Mouse (Mus musculus) lung, adult 18-20 months (tissue): ENCODE results near the gene Capns1.
A peak's percentile ranks its signal among the peaks of the same experiment; 100 is the strongest.

Experiments
- DNase-seq, 2 experiments: peaks; one replicate each; pipeline ENCODE4 v3.0.0; 2022; ENCODE audit warnings: mixed read lengths in 2 of 2

The Capns1 gene

GRCm38 (mm10) chr7:30170283-30170951 lies 28.2 kb downstream of the Capns1 start:
- DNase-seq, result no peak

DNA sequence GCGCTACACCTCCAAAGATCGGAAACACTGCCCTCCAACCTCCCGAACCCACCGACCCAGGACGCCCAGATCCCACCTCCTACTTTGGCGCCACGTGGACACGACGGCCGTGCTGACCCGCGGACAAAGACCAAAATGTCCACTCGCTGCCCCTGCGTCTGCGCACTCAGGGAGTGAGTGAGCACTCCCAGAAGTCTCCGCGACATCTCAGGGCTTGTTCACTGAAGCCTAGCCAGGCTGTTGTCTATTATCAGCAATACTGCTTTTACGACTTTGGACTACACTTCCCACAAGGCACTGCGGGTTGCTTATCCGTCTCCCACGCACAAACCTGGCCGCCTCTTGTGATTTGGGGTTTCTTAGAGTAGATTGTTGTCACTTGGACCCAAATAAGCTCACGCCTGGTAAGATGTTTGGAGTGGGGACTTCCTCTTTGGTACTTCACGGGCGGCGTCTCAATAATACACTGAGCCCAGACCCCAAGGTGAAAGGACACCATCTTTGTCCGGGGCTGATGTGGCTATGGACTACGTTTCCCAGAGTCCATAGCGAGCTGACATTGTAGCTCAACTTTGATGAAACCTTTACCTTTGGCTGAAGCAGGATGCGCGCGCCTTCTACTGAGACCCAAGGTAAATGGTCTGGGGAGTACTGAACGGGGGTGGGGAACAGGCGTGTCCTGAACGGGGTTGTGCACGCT lies 28.9 kb downstream of the Capns1 start, which contains the start of gene Zfp146:
Gene Zfp146, minus strand, starts transcription at position 168 of the 700 bp plus-strand sequence.
- peak; percentile 93 to 96 for DNase-seq

- DNase-seq, result no peak
Observed at GRCm38 (mm10) chr7:30168914-30169582, 29.6 kb downstream of the Capns1 start.

DNA sequence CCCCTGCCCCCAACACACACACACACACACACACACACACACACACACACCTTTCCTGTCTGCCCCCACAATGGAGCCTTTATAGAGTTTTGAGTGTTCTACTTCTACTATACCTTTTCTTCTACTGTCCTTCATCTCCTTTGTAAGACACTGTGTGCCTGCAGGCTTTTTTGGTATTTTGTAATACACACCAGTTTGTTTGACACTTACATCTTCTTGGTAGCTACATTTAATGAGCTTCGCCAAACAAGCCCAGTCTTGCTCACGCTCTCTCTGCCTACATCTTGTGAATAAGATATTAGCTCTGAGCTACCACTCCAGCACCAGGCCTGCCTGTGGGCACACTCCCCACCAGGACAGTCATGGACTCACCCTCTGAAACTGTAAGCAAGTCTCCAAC lies 33.9 kb downstream of the Capns1 start:
- no peak for DNase-seq

GRCm38 (mm10) chr7:30163113-30163512 lies 35.5 kb downstream of the Capns1 start:
- DNase-seq, result no peak

DNA sequence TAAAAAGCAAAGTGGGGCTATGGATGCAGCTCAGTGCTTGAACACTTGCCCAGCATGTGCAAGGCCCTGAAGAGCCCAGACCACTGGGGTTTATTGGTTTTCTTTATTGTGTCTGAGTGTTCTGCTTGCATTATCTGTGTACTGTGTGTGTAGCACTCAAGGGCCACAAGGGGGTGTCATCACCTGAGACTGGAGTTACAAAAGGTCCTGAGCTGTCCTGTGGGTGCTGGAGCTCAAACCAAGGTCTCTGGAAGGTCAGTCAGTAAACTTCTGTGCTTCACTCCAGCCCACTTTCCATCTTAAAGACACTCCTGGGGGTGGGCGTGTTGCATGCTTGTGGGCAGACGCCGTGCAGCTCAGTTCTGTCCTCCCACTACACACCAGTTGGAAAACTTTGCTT lies 43.1 kb downstream of the Capns1 start:
- DNase-seq, result no peak

DNA sequence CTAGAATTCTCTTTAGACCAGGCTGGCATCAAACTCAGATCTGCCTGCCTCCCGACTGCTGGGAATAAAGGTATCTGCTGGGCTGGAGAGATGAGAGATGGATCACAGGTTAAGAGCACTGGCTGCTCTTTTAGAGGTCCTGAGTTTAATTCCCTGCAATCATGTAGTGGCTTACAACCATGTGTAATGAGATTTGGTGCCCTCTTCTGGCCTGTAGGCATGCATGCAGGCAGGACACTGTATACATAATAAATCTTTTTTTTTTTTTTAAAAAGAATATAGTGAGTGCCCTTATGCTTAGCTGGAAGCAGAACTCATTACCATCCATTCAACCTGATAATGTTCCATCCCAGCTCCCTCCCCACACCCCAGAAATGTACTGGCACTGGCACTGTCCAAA lies 44.6 kb downstream of the Capns1 start:
- DNase-seq, result no peak

DNA sequence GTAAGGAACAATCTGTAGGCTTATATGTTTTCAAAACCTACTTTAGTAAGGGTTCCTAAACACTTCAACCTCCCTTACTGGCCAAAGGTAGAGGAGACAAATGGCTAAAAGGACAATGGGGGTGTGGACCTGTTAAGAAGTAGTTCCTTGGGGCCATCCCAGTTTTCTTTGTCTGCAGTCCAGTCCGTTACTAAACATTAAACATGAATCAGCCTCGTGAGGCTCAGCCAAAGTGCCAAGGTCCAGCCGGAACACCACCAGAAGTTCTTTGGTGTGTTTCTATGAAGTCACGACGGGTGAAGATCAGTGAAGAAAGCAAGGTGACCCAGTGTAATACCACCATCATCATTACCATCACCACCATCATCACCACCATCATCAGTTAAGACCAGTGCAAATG lies 51.6 kb downstream of the Capns1 start:
- no peak for DNase-seq

DNA sequence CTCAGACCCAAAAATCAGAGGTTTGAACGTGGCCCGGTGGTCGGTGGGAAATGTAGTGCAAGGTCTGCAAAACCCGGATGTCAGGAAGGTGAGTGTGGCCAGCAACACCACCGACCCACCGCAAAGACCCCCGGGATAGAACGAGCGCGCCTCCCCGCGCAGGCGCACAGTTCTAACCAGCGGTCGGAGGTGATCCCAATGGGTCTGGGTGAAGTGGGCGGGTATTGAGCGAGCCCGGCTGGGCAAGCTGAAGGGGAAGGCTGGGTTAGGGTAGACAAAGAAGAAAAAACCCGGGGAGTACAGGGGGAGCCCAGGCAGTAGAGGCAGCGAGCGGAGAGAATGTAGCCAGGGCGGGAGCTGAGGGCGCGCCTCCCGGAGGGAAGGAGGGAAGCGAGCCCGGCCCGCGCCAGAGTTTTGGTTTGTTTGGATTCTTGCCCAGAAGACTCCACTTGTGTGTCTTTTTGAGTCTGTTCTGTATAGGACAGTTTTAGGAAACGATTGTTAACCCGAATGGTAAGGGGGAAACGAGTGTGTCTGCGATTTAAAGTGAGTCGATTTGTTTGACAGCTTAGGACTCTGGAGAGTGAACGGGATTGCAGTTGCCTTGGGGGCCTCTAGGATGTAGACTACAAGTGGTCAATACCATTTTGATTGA lies 54.9 kb downstream of the Capns1 start:
- DNase-seq, result peak; percentile 15 to 25

GRCm38 (mm10) chr7:30143170-30143554 lies 55.4 kb downstream of the Capns1 start:
- no peak for DNase-seq
